Mouse (Mus musculus): Measurements from ENCODE around the gene Srsf2. TPM values are rescaled to one million over a fixed set of nuclear protein-coding genes. Genes with fewer than 3 reads are reported as not detected.
"Not testable (repeated sequence)": the region's sequence is repeated elsewhere in the genome, so short reads cannot be mapped to it uniquely, and the experiment has no call there.

The Srsf2 gene
- total and polyA plus RNA-seq, 2 experiments from 2014 or later, result 253 to 454 TPM

DNA sequence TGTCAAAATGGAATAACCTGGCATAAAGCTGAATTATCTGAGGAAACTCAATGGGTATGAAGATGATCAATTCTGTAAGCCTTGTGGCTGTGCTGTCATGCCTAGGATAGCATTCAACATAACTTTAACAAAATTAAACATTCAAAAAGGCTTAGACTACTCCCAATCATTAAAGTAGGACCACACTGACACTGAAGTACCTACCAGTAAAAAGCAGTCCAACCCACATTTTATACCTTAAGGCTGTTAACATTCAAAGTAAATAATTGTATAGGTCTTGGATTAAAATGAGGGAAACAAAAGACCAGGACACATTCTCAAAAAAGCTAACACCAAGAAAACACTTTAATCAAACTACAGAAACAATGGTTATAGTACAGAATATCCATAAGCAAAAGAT lies 3.3 kb downstream of the Srsf2 start:
- no peaks in the 10 kb centered on the region for H3K36me3 ChIP-seq (ENCODE audit: insufficient read depth, low read length)
- TF ChIP-seq CTCF (IDR thresholded peaks at IDR 0.05; ENCODE audit: low read depth), result no peak
- H3K9ac ChIP-seq (replicated peaks; ENCODE audit: low read length), result no peak overlapping the region
- H3K27ac ChIP-seq, result no peak overlapping the region
- ATAC-seq (no peak), DNase-seq (ENCODE audit: low spot score) (no peak)
- no peak overlapping the region for H3K4me3 ChIP-seq (ENCODE audit: low read length)
- no peaks in the 10 kb centered on the region for H3K9me3 ChIP-seq (ENCODE audit: low read length)
- no peaks in the 10 kb centered on the region; the same call in none of the 2 replicates for H3K4me1 ChIP-seq (ENCODE audit: insufficient read depth, low read length)
- H3K27me3 ChIP-seq (ENCODE audit: insufficient read depth, low read length), result no peaks in the 10 kb centered on the region
- no peak overlapping the region for H3K4me2 ChIP-seq (ENCODE audit: low read depth, low read length)

DNA sequence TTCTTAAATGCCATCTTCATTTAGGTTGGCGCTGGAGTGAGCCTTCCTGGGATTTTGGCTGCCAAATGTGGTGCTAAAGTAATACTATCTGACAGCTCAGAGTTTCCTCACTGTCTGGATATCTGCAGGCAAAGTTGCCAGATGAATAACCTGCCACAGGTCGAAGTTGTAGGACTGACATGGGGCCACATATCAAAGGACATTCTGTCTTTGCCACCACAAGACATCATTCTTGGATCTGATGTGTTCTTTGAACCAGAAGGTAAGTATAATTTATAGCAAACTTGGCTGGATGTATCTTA lies 4.1 kb downstream of the Srsf2 start:
- DNase-seq (ENCODE audit: low spot score); H3K27me3 ChIP-seq (ENCODE audit: insufficient read depth, low read length); ATAC-seq; H3K4me3 ChIP-seq (ENCODE audit: low read length); H3K9ac ChIP-seq (replicated peaks; ENCODE audit: low read length); H3K9me3 ChIP-seq (ENCODE audit: low read length); H3K36me3 ChIP-seq (ENCODE audit: insufficient read depth, low read length); H3K4me1 ChIP-seq (ENCODE audit: insufficient read depth, low read length); H3K27ac ChIP-seq; H3K4me2 ChIP-seq (ENCODE audit: low read depth, low read length): not testable (repeated sequence)
- 71% methylated on average over 2 of the region's 2 CpGs for WGBS

DNA sequence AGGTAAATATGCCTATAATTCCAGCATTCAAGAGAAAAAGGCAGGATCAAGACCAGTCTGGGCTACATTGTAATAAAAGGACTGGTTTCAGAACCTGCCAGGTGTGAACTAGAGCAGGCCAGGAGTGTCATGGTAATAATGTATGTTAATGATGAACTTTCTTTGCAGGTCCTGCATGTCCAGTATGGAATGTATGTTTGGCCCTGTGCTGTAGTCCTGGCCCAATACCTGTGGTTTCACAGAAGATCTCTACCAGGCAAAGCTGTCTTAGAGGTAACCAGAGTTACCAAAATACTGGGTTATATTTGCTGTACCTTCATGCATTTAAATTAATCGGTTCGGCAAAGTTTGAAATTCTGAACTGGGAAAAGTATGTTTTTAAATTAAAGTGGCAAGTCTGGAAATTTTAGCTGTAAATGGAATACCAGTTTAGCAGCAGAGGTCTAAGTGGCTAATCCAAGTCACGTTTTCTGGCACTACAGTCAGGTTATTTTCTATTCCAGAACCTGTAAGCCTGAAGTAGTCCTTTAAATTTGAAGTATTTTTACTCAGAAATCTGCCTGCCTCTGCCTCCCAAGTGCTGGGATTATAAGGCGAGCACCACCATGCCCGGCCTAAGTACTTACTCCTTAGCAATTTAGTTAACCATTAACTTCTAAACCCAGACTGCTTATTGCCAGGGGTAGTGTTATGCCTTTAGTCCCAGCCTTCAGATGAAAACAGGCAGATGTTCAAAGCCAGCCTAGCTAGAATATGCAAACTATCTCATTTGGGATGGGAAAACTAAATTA lies 4.6 kb downstream of the Srsf2 start:
- H3K4me3 ChIP-seq (ENCODE audit: low read length), result no peak overlapping the region
- DNase-seq (ENCODE audit: low spot score), result no peak
- no peaks in the 10 kb centered on the region for H3K27me3 ChIP-seq (ENCODE audit: insufficient read depth, low read length)
- H3K9me3 ChIP-seq (ENCODE audit: low read length), result no peaks in the 10 kb centered on the region
- WGBS, result 83% methylated on average over 5 of the region's 5 CpGs
- H3K4me2 ChIP-seq (ENCODE audit: low read depth, low read length), result no peak overlapping the region
- ATAC-seq, result no peak
- no peak for TF ChIP-seq CTCF (IDR thresholded peaks at IDR 0.05; ENCODE audit: low read depth)
- no peak overlapping the region for H3K9ac ChIP-seq (replicated peaks; ENCODE audit: low read length)
- H3K27ac ChIP-seq, result no peak overlapping the region
- no peaks in the 10 kb centered on the region for H3K36me3 ChIP-seq (ENCODE audit: insufficient read depth, low read length)
- H3K4me1 ChIP-seq (ENCODE audit: insufficient read depth, low read length), result no peaks in the 10 kb centered on the region; the same call in 1 of the 2 replicates

DNA sequence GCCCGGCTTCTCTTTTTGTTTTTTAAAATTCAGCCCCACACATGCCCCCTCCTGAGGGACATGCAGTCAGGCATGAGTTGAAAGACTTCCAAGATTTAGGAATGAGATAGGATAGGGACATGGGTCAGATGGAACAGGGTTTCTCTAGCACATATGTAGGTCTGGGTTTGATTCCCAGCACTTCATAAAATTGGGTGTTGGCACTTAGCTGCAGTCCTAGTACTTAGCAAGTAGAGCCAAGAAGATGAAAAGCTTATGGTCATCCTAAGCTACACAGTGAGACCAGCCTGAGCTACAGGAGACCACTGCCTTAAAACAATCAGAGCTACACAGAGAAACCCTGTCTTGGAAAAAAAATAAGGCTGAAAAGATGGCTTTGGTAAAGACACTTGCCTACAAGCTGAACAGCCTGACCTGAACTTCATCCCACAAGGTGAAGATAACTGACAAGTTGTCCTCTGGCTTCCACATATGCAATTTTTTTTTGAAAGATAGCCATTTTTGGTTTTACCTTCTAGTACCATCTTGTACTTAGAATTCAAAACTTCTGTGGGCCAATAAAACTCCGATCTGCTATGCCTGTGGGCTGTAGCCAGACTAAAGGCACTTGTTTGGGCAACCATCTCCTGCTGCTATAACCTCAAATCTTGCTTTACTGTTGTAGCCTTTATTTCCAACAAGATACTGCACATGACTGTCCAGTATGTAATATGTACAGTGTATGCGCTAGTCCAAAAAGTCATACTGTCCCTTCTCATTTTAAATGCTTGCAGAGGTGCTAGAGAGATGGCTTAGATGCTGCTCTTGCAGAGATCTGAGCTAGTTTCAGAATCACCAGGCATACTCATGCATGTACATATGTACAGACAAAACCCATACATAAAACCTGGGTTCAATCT lies 5.5 kb downstream of the Srsf2 start:
- ATAC-seq (no peak), DNase-seq (ENCODE audit: low spot score) (no peak)
- no peaks in the 10 kb centered on the region; the same call in 1 of the 2 replicates for H3K4me1 ChIP-seq (ENCODE audit: insufficient read depth, low read length)
- H3K4me3 ChIP-seq (ENCODE audit: low read length), result no peak overlapping the region
- no peaks in the 10 kb centered on the region for H3K36me3 ChIP-seq (ENCODE audit: insufficient read depth, low read length)
- no peak overlapping the region for H3K9ac ChIP-seq (replicated peaks; ENCODE audit: low read length)
- no peaks in the 10 kb centered on the region for H3K9me3 ChIP-seq (ENCODE audit: low read length)
- H3K27ac ChIP-seq, result no peak overlapping the region
- TF ChIP-seq CTCF (IDR thresholded peaks at IDR 0.05; ENCODE audit: low read depth), result no peak
- H3K4me2 ChIP-seq (ENCODE audit: low read depth, low read length), result no peak overlapping the region
- 89% methylated on average over 3 of the region's 3 CpGs for WGBS
- H3K27me3 ChIP-seq (ENCODE audit: insufficient read depth, low read length), result no peaks in the 10 kb centered on the region

DNA sequence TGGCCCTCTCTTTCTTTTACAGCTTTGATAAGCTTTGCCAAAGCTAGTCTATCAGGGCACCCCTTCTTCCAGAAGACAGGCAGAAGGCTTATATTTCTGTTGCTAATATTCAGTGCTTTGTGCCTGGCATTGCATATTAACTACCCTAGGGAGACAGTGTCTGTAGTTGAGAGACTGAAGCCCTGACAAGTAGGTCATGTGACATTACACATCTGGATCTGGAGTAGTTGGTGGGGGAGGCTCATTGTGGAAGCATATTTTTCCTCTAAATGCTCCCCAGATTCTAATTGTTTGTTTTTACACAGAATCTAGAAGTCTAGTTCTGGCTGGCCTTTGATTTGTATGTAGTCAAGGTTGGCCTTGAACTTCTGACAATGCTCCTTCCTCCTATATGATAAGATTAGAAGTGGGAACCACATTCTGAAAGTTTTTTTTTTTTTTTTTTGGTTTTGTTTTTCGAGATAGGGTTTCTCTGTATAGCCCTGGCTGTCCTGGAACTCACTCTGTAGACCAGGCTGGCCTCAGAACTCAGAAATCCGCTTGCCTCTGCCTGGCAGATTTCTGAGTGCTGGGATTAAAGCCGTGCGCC lies 6.2 kb downstream of the Srsf2 start:
- H3K9me3 ChIP-seq (ENCODE audit: low read length), result no peaks in the 10 kb centered on the region
- H3K36me3 ChIP-seq (ENCODE audit: insufficient read depth, low read length), result no peaks in the 10 kb centered on the region
- no peak overlapping the region for H3K9ac ChIP-seq (replicated peaks; ENCODE audit: low read length)
- H3K4me2 ChIP-seq (ENCODE audit: low read depth, low read length), result no peak overlapping the region
- no peak overlapping the region for H3K27ac ChIP-seq
- no peaks in the 10 kb centered on the region for H3K27me3 ChIP-seq (ENCODE audit: insufficient read depth, low read length)
- no peak for TF ChIP-seq CTCF (IDR thresholded peaks at IDR 0.05; ENCODE audit: low read depth)
- no peak for ATAC-seq
- WGBS, result 73% methylated on average over 4 of the region's 4 CpGs
- no peak overlapping the region for H3K4me3 ChIP-seq (ENCODE audit: low read length)
- DNase-seq (ENCODE audit: low spot score), result no peak
- H3K4me1 ChIP-seq (ENCODE audit: insufficient read depth, low read length), result peaks cover 1% of the 10 kb centered on the region

DNA sequence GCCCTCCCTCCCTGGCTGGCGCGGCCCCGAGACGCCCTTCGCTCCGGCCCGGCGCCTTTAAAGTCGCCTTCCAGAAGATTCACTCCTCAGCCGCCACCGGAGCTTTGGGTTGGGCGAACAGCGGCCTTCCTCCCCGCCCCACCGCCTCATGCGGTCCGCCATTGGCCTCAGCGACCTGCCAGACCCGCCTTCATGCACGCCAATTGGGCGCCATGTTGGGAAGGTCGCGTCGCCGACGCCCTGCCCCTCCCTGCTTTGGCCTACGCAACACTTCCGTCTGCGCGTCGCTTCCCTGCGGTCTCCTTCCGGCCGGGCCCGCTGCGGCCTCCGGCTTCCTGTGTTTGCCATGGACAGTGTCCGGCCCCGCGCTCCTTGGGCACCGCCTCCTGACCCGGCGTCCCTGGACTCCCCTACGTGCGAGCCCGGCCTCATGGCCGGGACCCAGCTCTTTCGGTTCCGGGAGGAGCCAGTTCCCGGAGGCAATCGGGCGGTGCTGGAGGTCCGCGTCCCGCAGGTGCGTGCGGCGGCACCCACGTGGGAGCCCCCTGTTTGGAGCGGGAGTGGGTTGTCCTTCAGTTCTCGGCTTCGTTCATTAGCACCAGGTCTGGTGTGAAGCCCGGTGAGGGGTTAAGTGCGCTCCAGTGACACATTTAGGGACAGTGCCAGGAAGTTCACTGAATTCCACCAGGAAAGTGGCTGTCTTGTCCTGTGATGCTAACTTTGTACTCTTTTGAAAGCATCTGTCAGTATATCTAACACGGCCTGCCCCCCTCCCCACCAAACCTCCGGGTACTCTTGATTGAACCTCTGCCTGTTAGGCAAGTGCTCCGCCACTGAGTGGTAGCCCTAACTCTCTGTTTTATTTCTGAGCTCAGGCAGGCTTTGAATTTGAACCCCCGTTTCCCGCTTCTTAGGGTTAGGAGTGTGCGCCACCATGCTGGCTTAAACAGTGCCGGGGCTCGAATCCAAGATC lies 9.3 kb downstream of the Srsf2 start, which contains the start of the genes Mettl23 and Jmjd6:
TSS of gene Mettl23 (plus strand) at position 18 of the 973 bp plus-strand sequence.
TSS of gene Jmjd6 (minus strand) at position 189 of the 973 bp plus-strand sequence.
- 1% methylated on average over 72 of the region's 72 CpGs for WGBS
- DNase-seq (ENCODE audit: low spot score) (peak; percentile 98), ATAC-seq (peak; percentile 98)
- Histone ChIP-seq H3K4me1 (ENCODE audit: insufficient read depth, low read length) (peaks cover 8% of the 10 kb centered on the region), H3K36me3 (ENCODE audit: insufficient read depth, low read length) (peaks cover 18% of the 10 kb centered on the region), H3K4me3 (ENCODE audit: low read length) (peak within 1 kb of the TSS; percentile 88), H3K4me2 (ENCODE audit: low read depth, low read length) (peak within 1 kb of the TSS; percentile 65), H3K27me3 (ENCODE audit: insufficient read depth, low read length) (no peaks in the 10 kb centered on the region), H3K27ac (peak within 1 kb of the TSS; percentile 95), H3K9ac (replicated peaks; ENCODE audit: low read length) (peak within 1 kb of the TSS; percentile 77), H3K9me3 (ENCODE audit: low read length) (no peaks in the 10 kb centered on the region)
- TF ChIP-seq CTCF (IDR thresholded peaks at IDR 0.05; ENCODE audit: low read depth), result no peak
